Mouse (Mus musculus) regulatory T cell (primary cell): Measurements from ENCODE around the gene Cys1.

ENCODE experiments used
- in situ Hi-C: fragments of 300-600 bp; cut with MboI, MseI; formaldehyde crosslinking; loops from one replicate; pipeline ENCODE4 v1.15.1; 2025; ENCODE audit warnings: high pct_unique_total_duplicates

Gene Cys1

DNA sequence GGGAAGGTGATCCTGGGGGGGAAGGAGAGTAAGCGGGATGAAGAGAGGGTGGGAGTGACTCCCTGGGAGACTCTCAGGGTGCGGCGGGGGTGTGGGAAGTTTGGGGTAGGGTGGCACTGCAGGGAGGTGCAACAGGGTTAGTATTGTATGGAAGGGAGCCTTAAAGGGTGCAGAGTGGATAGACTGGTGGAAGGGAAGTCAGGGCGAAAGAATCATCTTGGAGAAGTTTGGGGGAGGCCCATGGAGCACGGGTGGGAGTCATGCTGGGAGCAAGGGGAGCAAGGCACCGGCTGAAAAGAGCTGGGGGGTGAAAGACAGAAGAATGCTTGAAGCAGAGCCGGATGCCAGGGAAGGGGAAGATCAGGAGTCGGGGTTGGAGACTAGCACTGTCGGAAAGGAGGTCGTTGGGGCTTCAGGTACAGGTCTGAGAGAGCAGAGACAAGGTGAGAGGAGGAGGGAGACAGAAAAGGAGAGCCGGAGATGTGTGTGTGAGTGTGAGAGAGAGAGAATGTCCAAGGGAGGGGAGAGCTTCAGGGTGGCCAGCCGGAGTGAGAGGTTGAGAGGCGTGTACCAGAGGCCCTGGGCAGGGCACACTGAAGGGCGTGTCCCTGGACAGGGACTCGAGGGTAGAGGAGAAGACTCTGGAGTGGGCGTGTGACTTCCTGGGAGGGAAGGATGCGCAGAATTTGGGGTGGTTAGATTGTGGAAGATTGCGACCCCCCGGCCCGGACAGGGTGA, at the start of gene Cys1:
TSS of gene Cys1 (minus strand) at position 528 of the 738 bp plus-strand sequence.
- in situ Hi-C loops = no loop called here

DNA sequence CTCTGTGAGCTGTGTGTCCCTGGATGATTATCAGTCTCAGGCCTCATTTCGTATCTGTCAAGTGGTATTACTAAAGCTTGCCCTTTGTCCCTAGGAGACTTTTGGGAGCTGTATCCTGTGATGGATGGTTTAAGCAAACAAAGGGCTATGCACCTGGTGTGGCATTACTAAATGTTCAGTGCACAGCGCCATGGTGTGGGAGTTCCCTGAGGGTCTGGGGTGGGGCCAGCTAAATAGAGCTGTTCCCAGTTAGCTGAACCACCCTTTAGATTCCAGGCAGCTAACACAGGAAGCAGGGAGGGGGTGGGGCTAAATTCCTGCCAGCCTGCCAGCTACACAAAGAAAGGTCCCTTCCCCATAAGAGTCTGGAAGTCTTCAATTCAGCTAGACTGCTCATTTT, 42.8 kb upstream of the Cys1 start:
- in situ Hi-C loops = no loop called here

DNA sequence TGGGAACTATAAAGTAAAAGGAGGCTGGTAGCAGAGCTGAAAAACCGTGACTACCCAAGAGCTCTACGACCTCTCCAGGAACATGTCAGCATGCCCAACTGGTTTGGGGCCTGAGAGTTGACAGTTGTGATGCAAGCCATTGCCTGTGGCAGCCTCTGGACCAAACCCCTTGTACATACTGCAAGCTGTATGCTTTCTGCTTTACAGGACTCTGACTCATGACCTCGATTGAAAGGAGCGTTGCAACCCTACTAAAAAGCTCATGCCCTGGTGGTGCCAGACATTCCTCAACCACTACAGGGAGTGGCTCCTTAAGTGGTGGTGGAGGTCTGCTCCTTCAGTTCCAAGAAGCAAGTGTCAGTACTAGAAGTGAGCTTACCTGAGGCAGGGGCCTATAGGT, 42.2 kb upstream of the Cys1 start:
- in situ Hi-C loops = no loop called here

DNA sequence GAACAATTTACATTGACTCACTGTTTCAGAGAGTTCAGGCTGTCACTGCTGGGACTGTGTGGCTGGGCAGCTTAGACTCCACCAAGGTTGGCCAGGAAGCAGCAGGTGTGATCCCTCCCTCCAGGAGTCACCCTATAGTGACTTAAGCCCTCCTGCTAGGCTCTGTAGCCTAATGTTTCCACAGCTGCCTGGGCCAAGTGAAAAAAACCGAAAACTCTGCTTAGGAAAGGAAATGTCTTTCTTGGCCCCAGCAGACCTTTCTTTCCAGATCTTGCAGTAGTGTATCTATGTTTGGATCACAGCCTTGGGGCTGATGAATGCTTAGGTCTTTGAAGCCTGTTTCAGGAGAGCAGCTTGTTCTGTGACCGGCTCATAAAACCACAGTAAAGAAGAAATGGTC, 41.8 kb upstream of the Cys1 start:
- in situ Hi-C loops = no loop called here

DNA sequence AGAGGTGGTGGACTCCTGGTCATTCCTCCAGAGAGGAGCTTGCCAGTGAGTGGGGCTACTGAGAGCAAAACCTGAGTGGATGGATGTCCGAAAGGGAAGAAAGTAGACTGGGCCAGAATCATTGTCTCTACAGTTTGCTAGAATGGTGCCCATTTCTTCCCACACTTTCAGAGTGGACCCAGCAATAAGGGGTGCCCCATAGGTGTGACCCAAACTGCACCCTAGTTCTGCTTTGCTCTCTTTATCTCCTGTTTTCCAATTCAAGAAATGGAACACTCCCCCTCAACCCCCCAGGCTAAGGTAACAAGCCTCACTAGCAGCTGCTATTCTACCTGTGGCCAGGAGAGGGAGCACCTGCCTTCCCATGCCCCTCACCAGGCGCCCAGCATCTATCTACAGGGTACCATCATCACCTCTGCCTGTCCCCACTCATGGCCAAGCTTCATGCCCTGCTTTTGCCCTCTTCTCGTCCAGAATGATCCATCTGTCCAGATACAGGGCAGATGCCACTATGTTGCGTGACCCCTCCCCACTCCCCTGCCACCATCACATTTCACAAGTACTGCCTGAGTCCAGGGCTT, 35.2 kb upstream of the Cys1 start:
- in situ Hi-C loops = loop anchor here (5.0 kb wide), 1 partner anchor 230 kb away; no protein-coding TSS in a partner anchor

DNA sequence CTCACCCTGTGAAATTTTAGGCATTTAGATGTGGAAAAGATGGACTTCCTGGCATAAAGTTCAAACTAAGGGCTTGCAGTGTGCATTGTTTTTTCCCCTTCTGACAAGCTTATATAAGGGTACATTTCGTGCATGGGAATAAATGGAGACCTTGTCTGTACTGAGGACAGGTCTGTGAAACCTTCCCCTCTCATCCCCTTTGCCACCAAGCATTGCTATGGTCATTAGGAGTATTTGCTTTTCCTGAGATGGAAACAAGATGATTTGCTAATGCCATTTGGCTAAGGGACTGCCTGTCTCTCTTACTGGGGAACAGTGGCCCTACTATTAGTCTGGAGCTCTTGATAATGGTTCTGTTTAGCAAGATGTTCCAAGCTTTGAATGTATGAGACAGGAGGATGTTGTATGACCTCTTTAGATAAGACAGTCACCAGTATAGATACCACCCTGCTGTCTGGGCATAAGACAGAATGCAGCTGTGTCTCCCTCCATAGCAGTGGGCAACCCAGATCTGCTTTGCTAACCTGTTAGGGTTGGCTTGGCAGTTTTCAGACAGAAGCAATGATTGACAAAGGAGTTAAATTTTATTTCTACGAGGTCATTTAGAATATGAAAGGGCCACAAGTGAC, 33.8 kb upstream of the Cys1 start:
- in situ Hi-C loops = loop anchor here (5.0 kb wide), 1 partner anchor 232 kb away; no protein-coding TSS in a partner anchor

DNA sequence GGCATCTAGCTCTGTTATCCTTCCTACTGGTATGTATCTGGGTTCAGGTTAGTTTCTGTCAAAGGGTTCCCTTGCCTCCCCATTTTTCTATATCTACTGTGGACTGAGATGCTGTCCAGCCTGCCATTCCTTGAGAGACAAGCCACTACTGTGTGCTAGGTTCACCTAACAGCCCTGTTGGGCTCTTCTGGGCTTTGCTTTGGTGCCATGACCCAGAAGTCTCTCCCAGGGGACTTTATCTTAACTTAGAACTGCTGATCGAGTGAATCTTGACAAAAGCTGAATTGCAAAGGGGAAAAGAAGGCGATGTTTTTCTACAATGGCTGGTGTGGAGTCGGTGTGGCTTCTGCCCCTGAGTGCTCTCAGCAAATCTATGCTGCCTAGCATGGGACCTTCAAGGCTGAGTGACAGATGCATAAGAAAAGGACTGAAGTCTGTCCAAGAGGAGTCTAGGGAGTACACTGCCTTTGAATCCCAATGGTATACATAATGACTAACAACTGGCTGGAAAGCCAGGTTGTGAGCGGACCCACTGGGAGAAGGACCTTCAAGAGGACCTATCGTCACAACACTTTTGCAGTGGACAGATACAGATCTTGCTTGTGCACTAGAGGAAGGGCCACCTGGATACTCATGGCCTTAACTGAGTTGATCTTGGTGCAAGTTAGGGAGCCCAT, 33.1 kb upstream of the Cys1 start:
- in situ Hi-C loops = loop anchor here (5.0 kb wide), 1 partner anchor 233 kb away; no protein-coding TSS in a partner anchor

DNA sequence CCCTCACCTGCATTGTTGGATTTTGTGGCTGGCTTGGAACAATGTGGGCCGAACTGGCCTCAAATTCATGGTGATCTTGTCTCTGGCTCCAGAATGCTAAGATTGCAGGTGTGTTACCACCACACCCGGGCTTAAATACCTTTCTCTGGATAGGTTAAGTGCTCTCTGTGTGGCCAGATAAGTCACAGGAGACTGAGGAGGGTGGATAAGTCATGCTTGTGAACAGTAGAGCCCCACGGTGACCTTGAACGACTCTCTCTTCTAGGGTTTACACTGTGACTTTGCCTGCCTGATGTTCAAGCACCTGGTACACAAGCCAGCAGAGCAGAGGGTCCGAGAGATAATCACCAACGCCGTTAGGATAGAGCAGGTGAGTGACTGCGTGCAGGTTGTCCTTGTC, 30.8 kb upstream of the Cys1 start:
- in situ Hi-C loops = no loop called here

DNA sequence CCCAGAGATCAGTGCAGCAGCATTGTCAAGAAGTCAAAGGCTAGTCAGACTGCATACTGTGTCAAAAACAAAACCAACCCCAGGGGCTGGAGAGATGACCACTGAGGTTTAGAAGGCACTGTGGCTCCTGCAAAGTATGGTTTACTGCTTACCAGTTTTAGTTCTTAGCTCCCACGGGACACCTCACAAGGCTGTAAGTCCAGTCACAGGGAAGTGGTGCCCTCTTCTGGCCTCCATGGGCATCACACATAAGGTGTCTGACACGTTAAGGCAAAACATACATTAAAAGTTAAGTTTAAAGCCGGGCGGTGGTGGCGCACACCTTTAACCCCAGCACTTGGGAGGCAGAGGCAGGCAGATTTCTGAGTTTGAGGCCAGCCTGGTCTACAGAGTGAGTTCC, 29.1 kb upstream of the Cys1 start:
- in situ Hi-C loops = no loop called here

DNA sequence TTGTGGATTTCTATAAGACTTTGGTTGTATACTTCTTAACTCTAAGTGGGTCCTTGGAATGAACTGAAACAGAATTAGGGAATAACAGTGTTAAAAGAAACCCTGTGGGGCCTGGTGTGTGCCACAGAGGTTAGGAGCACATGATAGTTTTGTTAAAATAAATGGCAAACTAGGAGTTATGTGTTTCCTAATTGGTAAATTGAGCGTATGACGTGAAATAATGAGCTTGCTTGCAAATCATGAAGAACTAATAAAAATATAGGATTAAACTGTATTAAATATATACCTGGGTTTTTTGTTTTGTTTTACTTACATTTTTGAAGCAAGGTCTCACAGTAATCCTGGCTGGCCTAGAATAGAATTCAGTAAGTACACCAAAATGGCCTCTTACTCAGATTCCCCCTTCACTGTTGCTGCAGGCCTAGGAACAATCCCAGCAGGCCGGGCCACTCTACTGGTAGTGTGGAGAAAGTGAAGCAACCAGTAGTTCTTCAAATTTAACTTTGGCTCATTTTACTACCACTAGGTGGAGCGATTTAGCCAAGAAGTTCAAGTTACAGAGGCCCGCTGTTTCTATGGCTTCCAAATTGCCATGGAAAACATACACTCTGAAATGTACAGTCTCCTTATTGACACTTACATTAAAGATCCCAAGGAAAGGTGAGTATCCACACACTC, 28.4 kb upstream of the Cys1 start:
- in situ Hi-C loops = no loop called here

DNA sequence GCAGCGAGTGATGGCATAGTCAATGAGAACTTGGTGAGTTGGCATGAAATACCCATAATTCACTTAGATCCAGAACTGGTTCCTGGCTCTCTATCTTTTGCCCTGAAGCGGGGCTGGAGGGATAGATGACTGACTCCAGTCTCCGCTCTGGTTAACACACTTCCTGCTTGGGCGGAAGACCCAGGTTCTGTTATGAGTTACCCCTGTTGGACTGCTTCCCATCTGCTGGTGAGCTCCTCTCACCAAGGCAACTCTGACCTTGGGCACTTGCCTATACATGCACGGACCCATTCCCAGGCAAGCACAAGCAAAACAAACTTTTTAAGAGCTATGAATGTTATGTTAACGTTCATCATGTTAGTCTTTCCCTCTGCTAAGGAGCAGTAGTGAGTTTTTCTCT, 27.8 kb upstream of the Cys1 start:
- in situ Hi-C loops = no loop called here

DNA sequence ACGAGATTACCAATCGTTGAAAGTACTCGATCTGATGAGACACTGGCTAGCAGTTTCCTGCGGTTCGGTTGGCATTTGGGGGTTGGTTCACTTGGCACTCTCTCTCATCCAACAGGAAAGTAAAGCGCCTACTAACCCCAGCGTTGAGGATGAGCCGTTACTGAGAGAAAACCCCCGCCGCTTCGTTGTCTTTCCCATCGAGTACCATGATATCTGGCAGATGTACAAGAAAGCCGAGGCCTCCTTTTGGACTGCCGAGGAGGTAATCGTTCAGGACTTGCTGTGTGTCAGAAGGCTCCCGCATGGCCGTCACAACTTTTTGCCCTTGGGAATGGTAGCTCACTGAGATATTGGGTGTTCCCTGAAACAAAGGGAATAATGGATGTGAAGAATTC, 27.2 kb upstream of the Cys1 start:
- in situ Hi-C loops = no loop called here

DNA sequence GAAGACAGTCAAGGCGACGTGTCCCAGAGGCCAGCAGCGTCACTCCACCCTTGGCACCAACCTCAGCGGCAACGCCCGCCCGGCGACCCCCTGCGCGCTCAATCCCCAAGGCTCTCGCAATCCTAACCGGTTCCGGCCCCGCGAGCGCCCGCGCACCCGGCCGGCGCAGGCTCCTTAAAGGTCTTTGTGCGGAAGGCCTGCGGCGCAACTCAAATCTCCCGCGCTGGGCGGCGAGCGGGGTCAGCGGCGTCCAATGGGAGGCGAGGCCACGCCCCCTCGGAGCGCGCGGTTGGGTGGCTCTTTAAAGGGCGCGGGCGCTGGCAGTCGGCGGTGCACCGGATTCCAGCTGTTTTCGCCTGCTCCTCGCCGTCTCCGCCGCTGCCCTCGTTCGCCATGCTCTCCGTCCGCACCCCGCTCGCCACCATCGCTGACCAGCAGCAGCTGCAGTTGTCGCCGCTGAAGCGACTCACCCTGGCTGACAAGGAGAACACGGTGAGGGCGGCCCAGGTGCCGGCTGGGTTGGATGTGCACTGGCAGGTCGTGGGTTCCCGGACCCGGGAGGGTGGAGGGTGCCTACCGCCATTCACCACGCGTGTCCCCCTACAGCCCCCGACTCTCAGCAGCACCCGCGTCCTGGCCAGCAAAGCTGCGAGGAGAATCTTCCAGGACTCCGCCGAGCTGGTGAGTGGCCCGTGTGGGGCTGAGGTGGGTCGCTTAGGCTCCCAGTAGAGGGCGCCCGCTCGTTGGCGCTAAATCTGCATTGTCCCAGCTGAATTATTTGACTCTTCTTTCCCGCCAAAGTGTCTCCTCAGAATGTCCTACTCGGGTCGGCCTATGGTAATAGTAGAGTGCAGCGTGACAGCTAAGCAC, 26.6 kb upstream of the Cys1 start, which contains the start of gene Rrm2:
TSS of gene Rrm2 (plus strand) at position 288 of the 870 bp plus-strand sequence.
- in situ Hi-C loops = no loop called here

DNA sequence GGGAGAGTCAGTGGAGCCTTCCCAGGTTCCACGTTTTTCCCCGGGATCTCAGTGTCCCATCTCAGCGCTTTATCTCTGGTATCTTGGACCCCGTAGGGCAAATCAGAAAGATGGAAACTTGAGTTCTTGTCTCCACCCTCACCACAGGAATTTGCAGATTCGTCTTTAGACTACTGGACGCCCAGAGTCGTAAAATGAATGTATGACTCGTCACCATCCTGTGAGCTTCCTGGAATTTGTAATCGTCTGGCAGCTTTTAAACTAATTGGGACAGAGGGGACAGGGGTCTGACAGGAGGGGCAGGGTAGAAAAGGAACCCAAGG, 25.8 kb upstream of the Cys1 start:
- in situ Hi-C loops = no loop called here

DNA sequence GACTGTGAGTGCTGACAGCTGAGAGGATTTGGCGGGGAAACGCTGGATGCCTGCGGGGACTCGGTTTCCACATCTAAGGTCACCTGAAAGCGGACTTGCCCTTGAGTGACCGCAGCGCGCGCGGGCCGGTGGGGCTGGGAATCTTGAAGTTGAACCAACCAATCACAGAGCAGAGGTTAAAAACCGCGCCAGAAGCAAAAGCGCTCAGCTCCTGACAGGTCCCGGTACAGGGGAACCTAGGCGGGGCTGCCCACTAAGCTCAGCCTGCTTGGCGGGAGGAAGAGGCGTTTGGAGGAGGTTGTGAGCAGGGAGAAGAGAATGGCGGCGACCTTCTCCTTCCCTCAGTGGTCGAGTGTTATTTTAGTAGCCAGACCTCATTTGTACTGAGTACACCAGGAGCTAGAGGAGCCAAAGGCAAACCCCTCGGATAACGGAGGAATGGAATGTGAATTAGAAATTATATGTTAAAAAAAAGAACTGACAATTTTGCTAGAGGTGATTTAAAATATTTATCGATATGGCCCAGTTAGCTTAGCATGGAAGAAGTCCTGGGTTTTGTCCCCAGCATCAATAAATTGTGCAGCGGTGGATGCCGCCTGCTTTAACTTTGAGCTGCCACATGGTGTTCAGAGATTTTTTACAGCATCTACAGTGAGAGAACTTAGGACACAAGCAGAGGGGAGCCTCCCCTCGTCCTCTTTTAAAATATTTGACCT, 25.3 kb upstream of the Cys1 start:
- in situ Hi-C loops = no loop called here

DNA sequence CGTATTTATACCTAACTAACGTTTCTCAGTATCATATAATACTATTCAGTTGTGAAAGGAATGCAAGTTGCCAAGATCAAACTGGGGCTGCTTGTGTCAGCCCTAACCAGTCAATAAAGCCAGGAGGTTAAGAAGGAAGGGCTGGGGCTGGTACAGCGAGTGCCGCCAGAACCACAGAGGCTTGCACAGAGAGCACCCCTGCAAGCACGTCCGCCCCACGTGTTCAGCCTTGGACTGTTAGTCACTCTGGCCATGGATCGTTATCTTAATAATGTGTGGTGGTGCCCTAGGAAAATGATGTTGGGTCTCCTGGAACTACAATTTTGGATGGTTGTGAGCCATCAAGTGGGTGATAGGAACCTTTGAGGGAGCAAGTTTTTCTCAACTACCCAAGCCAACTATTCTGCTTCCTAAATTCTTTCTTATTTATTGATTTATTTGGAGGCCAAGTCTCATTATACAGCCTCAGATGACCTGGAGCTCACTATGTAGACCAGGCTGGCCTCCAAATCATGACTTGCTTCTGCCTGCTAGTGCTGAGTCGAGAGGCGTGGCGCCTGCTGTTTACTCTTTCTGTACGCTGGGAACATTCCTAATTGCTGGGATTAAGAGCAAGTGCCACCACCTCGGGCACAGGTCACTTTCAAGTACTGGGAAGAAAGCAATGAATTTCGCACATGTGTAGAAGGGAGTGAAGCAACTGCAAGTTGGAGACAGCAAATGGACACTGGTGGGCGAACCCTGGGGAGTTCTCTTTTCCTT, 24.1 kb upstream of the Cys1 start:
- in situ Hi-C loops = no loop called here

DNA sequence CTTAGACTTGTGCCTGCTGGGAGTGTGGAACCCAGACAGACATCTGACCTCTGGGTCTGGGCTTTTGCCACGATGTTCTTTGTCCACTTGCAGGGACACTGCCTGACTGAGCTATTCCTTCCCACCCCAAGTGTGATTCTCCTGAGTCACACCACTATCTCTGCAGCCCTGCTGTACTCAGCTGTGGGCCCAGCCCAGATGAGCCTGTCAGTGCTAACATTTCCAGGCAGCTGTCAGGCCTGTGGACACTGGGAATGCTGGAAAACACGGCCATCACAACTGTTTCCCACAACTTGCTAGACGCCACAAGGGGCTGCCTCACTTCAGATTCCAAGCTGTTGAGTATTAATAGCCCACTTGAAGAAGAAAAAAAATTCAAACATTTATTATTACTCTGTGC, 21.4 kb upstream of the Cys1 start:
- in situ Hi-C loops = loop anchor here (5.0 kb wide), 1 partner anchor 101 kb away; no protein-coding TSS in a partner anchor

DNA sequence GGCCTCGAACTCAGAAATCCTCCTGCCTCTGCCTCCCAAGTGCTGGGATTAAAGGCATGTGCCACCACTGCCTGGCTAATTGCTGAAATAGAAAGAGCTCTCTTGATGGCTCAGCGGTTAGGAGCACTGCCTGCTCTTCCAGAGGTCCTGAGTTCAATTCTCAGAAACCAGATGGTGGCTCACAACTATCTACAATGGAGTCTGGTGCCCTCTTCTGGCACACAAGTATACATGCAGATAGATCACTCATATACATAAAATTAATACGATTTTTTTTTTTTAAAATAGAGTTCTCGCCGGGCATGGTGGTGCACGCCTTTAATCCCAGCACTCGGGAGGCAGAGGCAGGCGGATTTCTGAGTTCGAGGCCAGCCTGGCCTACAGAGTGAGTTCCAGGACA, 20.0 kb upstream of the Cys1 start:
- in situ Hi-C loops = loop anchor here (5.0 kb wide), 1 partner anchor 99 kb away; no protein-coding TSS in a partner anchor

DNA sequence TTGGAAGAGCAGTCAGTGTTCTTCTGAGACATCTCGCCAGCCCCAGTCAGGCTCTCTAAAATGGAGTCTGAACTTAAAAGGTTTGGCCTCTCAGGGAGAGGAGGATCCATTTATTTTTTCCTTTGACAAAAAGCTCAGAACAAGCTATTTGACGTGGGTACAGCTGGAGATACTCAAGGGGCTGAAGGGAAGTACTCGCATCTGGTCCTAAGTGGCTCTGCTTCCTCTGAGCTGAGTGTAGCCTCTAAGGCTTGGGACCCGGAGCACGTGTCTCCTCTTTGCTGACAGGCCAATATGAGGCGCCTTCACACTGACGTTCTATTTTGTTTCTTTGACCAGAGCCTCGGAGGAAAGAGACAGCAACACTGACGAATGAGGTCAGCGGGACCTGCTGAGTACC, 18.0 kb upstream of the Cys1 start:
- in situ Hi-C loops = loop anchor here (10.0 kb wide), 1 partner anchor 215 kb away; no protein-coding TSS in a partner anchor
